26 mouse cellular contexts compared by ENCODE assay signal in genomic region chr5:93232838-93233237, GRCm38 (mm10). TPM values are rescaled to one million over a fixed set of nuclear protein-coding genes. Genes with fewer than 3 reads are reported as not detected.
DNase-seq lines count a peak whose midpoint lies in the region; ATAC-seq lines count a peak whose summit lies in the region.
"Had no signal": no experiment of that assay in that cellular context is flagged by ENCODE, and none has a peak within 500 bp of the region (broad histone marks: within the 10 kb centered on the region; RNA-seq: fewer than 3 reads in every experiment).

No protein-coding gene starts in this region.

- 62% methylated on average over 2 of the region's 2 CpGs for WGBS in liver, embryonic 13.5 days (ENCODE audit: insufficient replicate concordance)
- 70% methylated on average over 2 of the region's 2 CpGs for WGBS in liver, embryonic 16.5 days (ENCODE audit: insufficient replicate concordance)

- no peaks in the 10 kb centered on the region for H3K9me3 ChIP-seq in liver, embryonic 13.5 days (replicated peaks)
- no peaks in the 10 kb centered on the region for H3K9me3 ChIP-seq in liver, embryonic 16.5 days (replicated peaks; ENCODE audit: control insufficient read depth, low read length)
- H3K9me3 ChIP-seq: embryonic facial prominence, embryonic 12.5 days; embryonic facial prominence, embryonic 15.5 days; forebrain, embryonic 10.5 days; forebrain, embryonic 13.5 days; heart, embryonic 12.5 days; heart, embryonic 15.5 days; hindbrain, embryonic 12.5 days; hindbrain, embryonic 15.5 days had no signal

- H3K4me1 ChIP-seq in liver, embryonic 13.5 days (replicated peaks) = peaks cover 29% of the 10 kb centered on the region
- peaks cover 12% of the 10 kb centered on the region for H3K4me1 ChIP-seq in liver, embryonic 16.5 days (ENCODE audit: control insufficient read depth, low read depth, low read length)
- H3K4me1 ChIP-seq: embryonic facial prominence, embryonic 12.5 days; embryonic facial prominence, embryonic 15.5 days; forebrain, embryonic 10.5 days; heart, embryonic 12.5 days; heart, embryonic 15.5 days; hindbrain, embryonic 12.5 days; hindbrain, embryonic 15.5 days had no signal

- H3K36me3 ChIP-seq in liver, embryonic 13.5 days = no peaks in the 10 kb centered on the region
- H3K36me3 ChIP-seq in liver, embryonic 16.5 days (ENCODE audit: control insufficient read depth, insufficient read depth) = no peaks in the 10 kb centered on the region
- H3K36me3 ChIP-seq: embryonic facial prominence, embryonic 12.5 days; embryonic facial prominence, embryonic 15.5 days; forebrain, embryonic 10.5 days; heart, embryonic 12.5 days; heart, embryonic 15.5 days; hindbrain, embryonic 12.5 days; hindbrain, embryonic 15.5 days had no signal

- H3K27ac ChIP-seq in liver, embryonic 13.5 days = peak overlapping the region; percentile 37; the same call in 1 of the 2 replicates
- H3K27ac ChIP-seq in liver, embryonic 16.5 days (ENCODE audit: low read length) = no peak overlapping the region
- H3K27ac ChIP-seq: embryonic facial prominence, embryonic 12.5 days; embryonic facial prominence, embryonic 15.5 days; forebrain, embryonic 10.5 days; forebrain, embryonic 13.5 days; heart, embryonic 15.5 days; hindbrain, embryonic 12.5 days; hindbrain, embryonic 15.5 days had no signal

- no peaks in the 10 kb centered on the region for H3K27me3 ChIP-seq in liver, embryonic 13.5 days
- no peaks in the 10 kb centered on the region for H3K27me3 ChIP-seq in liver, embryonic 16.5 days (ENCODE audit: control insufficient read depth, insufficient read depth, low read depth, low read length)
- H3K27me3 ChIP-seq: embryonic facial prominence, embryonic 12.5 days; embryonic facial prominence, embryonic 15.5 days; forebrain, embryonic 13.5 days; heart, embryonic 15.5 days; hindbrain, embryonic 12.5 days; hindbrain, embryonic 15.5 days had no signal

- no peak overlapping the region for H3K9ac ChIP-seq in liver, embryonic 13.5 days
- no peak overlapping the region for H3K9ac ChIP-seq in liver, embryonic 16.5 days (ENCODE audit: low read depth, low read length)
- H3K9ac ChIP-seq: embryonic facial prominence, embryonic 12.5 days; embryonic facial prominence, embryonic 15.5 days; forebrain, embryonic 13.5 days; heart, embryonic 12.5 days; heart, embryonic 15.5 days; hindbrain, embryonic 12.5 days; hindbrain, embryonic 15.5 days had no signal

- peak; percentile 76; the same call in 1 of the 2 replicates for ATAC-seq in erythroblast, adult 5-6 weeks (replicated peaks; ENCODE audit: low FRiP score, poor library complexity, severe bottlenecking)
- ATAC-seq in liver, embryonic 13.5 days (ENCODE audit: low read depth) = peak; percentile 93
- ATAC-seq in liver, embryonic 16.5 days (ENCODE audit: low read depth) = peak; percentile 93
- ATAC-seq: CD4-positive, CD25-positive, alpha-beta regulatory T cell, adult 4 months; forebrain, embryonic 13.5 days had no signal

- peak; percentile 67 for DNase-seq in liver
- no peak for DNase-seq in liver, embryonic 13.5 days
- DNase-seq in left cerebral cortex, adult 11 months (ENCODE audit: low spot score) = no peak
- no peak for DNase-seq in urinary bladder, postnatal 36 days (ENCODE audit: low spot score in 2 of 2)
- no peak for DNase-seq in gastrocnemius, adult 8-10 months (ENCODE audit: low spot score in 2 of 2)
- DNase-seq in adrenal gland, postnatal 14 days = no peak
- DNase-seq: adrenal gland, adult 2 months; adrenal gland, postnatal 25 days; cerebellum, adult 11 months; cerebellum, adult 9-10 months; gastrocnemius, postnatal 25 days; heart, adult 18-20 months; heart, postnatal 10 days had no signal

- H3K4me2 ChIP-seq in liver, embryonic 13.5 days = no peak overlapping the region
- H3K4me2 ChIP-seq in liver, embryonic 16.5 days (ENCODE audit: low read depth, low read length) = no peak overlapping the region
- H3K4me2 ChIP-seq: embryonic facial prominence, embryonic 12.5 days; embryonic facial prominence, embryonic 15.5 days; forebrain, embryonic 13.5 days; heart, embryonic 12.5 days; heart, embryonic 15.5 days; hindbrain, embryonic 12.5 days; hindbrain, embryonic 15.5 days had no signal

- no peak overlapping the region for H3K4me3 ChIP-seq in liver, embryonic 13.5 days (replicated peaks)
- H3K4me3 ChIP-seq in liver, embryonic 16.5 days (ENCODE audit: low read depth, low read length) = no peak overlapping the region
- H3K4me3 ChIP-seq: embryonic facial prominence, embryonic 12.5 days; embryonic facial prominence, embryonic 15.5 days; erythroblast, embryonic 14.5 days; forebrain, embryonic 10.5 days; forebrain, embryonic 13.5 days; heart, embryonic 12.5 days; heart, embryonic 15.5 days; hindbrain, embryonic 12.5 days; hindbrain, embryonic 15.5 days had no signal

RNA-seq across cellular contexts. Expression of gene 2010109A12Rik, which starts 26.5 kb away (rescaled TPM):
- total RNA-seq in erythroblast, adult 5-6 weeks (2015; ENCODE audit: low replicate concordance) = 1.0 TPM in 1 of 2 replicates, not detected in the other
- 1.3 and 4.8 TPM in 2 replicates for total RNA-seq in erythroblast, adult 5-6 weeks (2017; ENCODE audit: low replicate concordance)
- 1.7 and 2.1 TPM in 2 replicates for polyA plus RNA-seq in liver, embryonic 13.5 days (2015; fragmentation: Nextera tagmentation; extraction: Ambion mirVana)
- 1.9 and 2.0 TPM in 2 replicates for polyA plus RNA-seq in liver, embryonic 16.5 days (2015; fragmentation: Nextera tagmentation; extraction: Ambion mirVana)
- total RNA-seq in gastrocnemius, adult 8-10 months (2022) = not detected
- 1.3 and 2.6 TPM in 2 replicates for total RNA-seq in adrenal gland, postnatal 14 days (2021)
- polyA plus RNA-seq: adrenal gland, adult 2 months; C2C12; erythroblast, embryonic 14.5 days had no signal

RNA-seq across cellular contexts. Expression of gene Ccni, which starts 26.5 kb away (rescaled TPM):
- total RNA-seq in erythroblast, adult 5-6 weeks (2015; ENCODE audit: low replicate concordance) = 121 and 147 TPM in 2 replicates
- total RNA-seq in erythroblast, adult 5-6 weeks (2017; ENCODE audit: low replicate concordance) = 143 and 150 TPM in 2 replicates
- 35.5 and 36.7 TPM in 2 replicates for polyA plus RNA-seq in liver, embryonic 13.5 days (2015; fragmentation: Nextera tagmentation; extraction: Ambion mirVana)
- 31.6 and 34.0 TPM in 2 replicates for polyA plus RNA-seq in liver, embryonic 16.5 days (2015; fragmentation: Nextera tagmentation; extraction: Ambion mirVana)
- 10 to 100 TPM; 58.7 to 80.0 (median 65.4) TPM for total RNA-seq in gastrocnemius, adult 8-10 months (2022)
- 240 and 262 TPM in 2 replicates for total RNA-seq in adrenal gland, postnatal 14 days (2021)

RNA-seq across cellular contexts. Expression of gene Ccng2, which starts 34.2 kb away (rescaled TPM):
- 38.0 and 49.1 TPM in 2 replicates for total RNA-seq in erythroblast, adult 5-6 weeks (2015; ENCODE audit: low replicate concordance)
- 47.9 and 48.8 TPM in 2 replicates for total RNA-seq in erythroblast, adult 5-6 weeks (2017; ENCODE audit: low replicate concordance)
- polyA plus RNA-seq in liver, embryonic 13.5 days (2015; fragmentation: Nextera tagmentation; extraction: Ambion mirVana) = 15.4 and 16.5 TPM in 2 replicates
- 21.0 and 21.1 TPM in 2 replicates for polyA plus RNA-seq in liver, embryonic 16.5 days (2015; fragmentation: Nextera tagmentation; extraction: Ambion mirVana)
- 10 to 100 TPM; 10.1 to 13.5 (median 12.2) TPM for total RNA-seq in gastrocnemius, adult 8-10 months (2022)
- 35.7 and 42.1 TPM in 2 replicates for total RNA-seq in adrenal gland, postnatal 14 days (2021)
